Mouse (Mus musculus) liver, embryonic 16.5 days (tissue): ENCODE results near the gene Prmt7. TPM values are rescaled to one million over a fixed set of nuclear protein-coding genes. Genes with fewer than 3 reads are reported as not detected.

Experiments used
- ATAC-seq: fragments of 200-750 bp; cut with Nextera tagmentation; 2 replicates; pipeline ENCODE4 v1.8.0; 2017; ENCODE audit warnings: low read depth, mild to moderate bottlenecking, moderate number of reproducible peaks, moderate library complexity
- H3K27ac ChIP-seq: fragments of 300-500 bp; sonication (generic); 2 replicates; pipeline ENCODE4 v1.5.1; 2014; ENCODE audit warnings: mild to moderate bottlenecking, low read length
- H3K27me3 ChIP-seq: fragments of 300-500 bp; sonication (generic); 2 replicates; pipeline ENCODE4 v1.6.1; 2014; ENCODE audit warnings: low read depth, low read length, mixed read lengths; ENCODE audit not compliant: control insufficient read depth, insufficient read depth
- H3K36me3 ChIP-seq: fragments of 300-500 bp; sonication (generic); 2 replicates; pipeline ENCODE4 v1.6.1; 2014; ENCODE audit warnings: mild to moderate bottlenecking; ENCODE audit not compliant: control insufficient read depth, insufficient read depth
- H3K4me1 ChIP-seq: fragments of 300-500 bp; sonication (generic); 2 replicates; pipeline ENCODE4 v1.6.1; 2014; ENCODE audit warnings: low read depth, low read length, mixed read lengths; ENCODE audit not compliant: control insufficient read depth
- H3K4me2 ChIP-seq: fragments of 300-500 bp; sonication (generic); 2 replicates; pipeline ENCODE4 v1.6.1; 2014; ENCODE audit warnings: low read depth, low read length, mixed read lengths
- H3K4me3 ChIP-seq: fragments of 300-500 bp; sonication (generic); 2 replicates; pipeline ENCODE4 v1.5.1; 2014; ENCODE audit warnings: low read depth, mild to moderate bottlenecking, low read length
- H3K9ac ChIP-seq: fragments of 300-500 bp; sonication (generic); 2 replicates; pipeline ENCODE4 v1.6.1; 2014; ENCODE audit warnings: low read depth, low read length
- H3K9me3 ChIP-seq: fragments of 300-500 bp; sonication (generic); replicated peaks from 2 replicates; pipeline ENCODE4 v1.6.1; 2016; ENCODE audit warnings: low read length; ENCODE audit not compliant: control insufficient read depth
- WGBS: fragments of 180-500 bp; shearing (Covaris S2); extraction: QIAGEN DNeasy Blood & Tissue Kit; methylation state at CpG from one replicate; pipeline ENCODE4 v1.1.7; 2014; ENCODE audit not compliant: insufficient replicate concordance; 5-methylcytosine and 5-hydroxymethylcytosine counted together
- polyA plus RNA-seq: library from polyadenylated mRNA; unstranded; fragments of >200 nt; fragmentation: Nextera tagmentation; extraction: Ambion mirVana; gene quantifications from 2 replicates; pipeline ENCODE4 v1.2.1, GENCODE M21; 2015

Gene Prmt7
- polyA plus RNA-seq, 1 experiment from 2014 or later: 18.0 TPM

DNA sequence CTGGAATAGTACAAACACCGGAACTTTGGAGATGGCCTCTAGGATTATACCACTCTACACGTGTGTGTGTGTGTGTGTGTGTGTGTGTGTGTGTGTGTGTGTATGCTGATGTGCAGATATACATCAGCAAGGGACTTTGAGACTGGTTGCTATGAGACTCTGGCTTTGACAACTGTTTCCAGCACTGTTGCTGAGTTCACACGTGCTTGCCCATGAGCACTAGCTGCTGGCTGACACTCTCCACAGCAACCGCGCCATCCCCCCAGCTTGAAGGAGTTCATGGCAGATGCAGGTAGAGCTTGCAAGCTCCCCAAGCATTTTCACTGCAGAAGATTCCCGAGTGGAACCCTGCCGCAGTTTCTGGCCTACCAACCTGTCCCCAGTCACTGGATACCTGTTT is 78.7 kb downstream of the Prmt7 start:
- no peak for ATAC-seq
- no peaks in the 10 kb centered on the region for H3K27me3 ChIP-seq
- 48% methylated on average over 7 of the region's 7 CpGs for WGBS
- H3K27ac ChIP-seq: no peak overlapping the region
- H3K36me3 ChIP-seq: no peaks in the 10 kb centered on the region
- no peak overlapping the region for H3K4me3 ChIP-seq
- H3K9me3 ChIP-seq: no peaks in the 10 kb centered on the region
- H3K4me2 ChIP-seq: no peak overlapping the region
- peaks cover 2% of the 10 kb centered on the region for H3K4me1 ChIP-seq
- no peak overlapping the region for H3K9ac ChIP-seq

DNA sequence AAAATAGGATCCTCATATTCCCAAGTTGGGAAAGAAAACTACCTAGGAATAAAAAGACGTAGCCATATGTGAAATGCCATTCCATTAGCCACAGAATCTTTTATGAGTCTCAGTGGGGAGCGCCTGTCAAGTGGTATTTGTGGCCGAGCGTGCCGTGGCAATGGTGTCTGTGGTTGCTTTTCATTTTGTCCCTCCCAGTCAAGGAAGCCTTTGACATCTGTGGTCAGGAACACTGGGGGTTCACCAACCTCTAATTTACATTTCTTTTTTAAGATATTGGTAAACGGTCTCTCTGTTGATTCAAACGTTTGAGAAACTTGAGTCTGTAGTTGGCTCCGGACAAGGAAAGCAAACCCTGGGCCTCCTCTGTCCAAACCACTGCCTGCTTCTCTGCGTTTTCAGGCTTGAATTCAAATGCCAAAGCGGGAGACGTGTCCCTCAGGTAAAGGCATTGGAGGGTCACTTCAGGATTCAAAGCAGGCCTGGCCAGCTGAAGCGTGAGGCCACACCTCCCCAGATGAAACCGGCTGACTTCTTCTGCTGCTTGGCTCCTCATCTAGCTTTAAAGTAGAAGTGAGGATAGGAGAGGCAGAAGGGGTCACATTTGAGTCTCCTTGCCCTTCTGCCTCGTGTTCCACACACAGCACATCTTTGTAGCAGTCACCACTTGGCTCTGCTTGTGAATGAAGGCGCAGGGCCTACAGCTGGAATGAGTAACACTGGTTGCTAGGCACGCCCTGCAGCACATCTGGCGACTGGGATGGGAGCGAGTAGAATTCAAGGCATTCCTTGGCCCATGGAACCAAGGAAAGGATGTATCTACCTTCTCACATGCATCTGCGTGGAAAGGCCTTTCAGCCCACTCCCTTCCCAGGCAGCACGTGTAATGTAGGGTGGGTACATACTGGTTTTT is 82.0 kb downstream of the Prmt7 start:
- H3K36me3 ChIP-seq: no peaks in the 10 kb centered on the region
- H3K4me1 ChIP-seq: no peaks in the 10 kb centered on the region
- H3K4me2 ChIP-seq: no peak overlapping the region
- no peak overlapping the region for H3K9ac ChIP-seq
- no peak for ATAC-seq
- H3K9me3 ChIP-seq: no peaks in the 10 kb centered on the region
- no peak overlapping the region for H3K4me3 ChIP-seq
- H3K27ac ChIP-seq: no peak overlapping the region
- no peaks in the 10 kb centered on the region for H3K27me3 ChIP-seq
- 31% methylated on average over 20 of the region's 20 CpGs for WGBS

DNA sequence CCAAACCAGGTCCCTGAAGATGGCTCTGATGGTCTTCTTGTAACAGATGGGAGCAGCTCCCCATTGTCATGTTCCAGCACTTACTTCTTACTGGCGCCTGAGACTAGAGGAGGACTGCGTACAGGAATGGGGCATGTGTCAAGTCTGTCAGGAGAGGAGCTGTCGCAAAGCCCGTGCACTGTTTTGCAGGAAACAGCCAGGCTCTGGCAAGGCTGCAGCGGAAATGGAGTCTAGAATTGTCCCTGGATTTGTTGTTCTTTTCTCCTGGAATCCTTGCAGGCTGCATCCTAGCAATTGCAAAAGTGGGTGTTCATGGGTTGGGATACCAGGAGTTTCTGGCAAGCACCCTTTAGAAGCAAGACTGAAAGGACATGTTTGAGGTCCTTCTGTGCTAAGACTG is 87.5 kb downstream of the Prmt7 start:
- ATAC-seq: no peak
- Histone ChIP-seq H3K4me3 (no peak overlapping the region), H3K9me3 (no peaks in the 10 kb centered on the region), H3K4me1 (no peaks in the 10 kb centered on the region), H3K27me3 (no peaks in the 10 kb centered on the region), H3K36me3 (no peaks in the 10 kb centered on the region), H3K9ac (no peak overlapping the region), H3K27ac (no peak overlapping the region), H3K4me2 (no peak overlapping the region)
- 35% methylated on average over 5 of the region's 5 CpGs for WGBS

DNA sequence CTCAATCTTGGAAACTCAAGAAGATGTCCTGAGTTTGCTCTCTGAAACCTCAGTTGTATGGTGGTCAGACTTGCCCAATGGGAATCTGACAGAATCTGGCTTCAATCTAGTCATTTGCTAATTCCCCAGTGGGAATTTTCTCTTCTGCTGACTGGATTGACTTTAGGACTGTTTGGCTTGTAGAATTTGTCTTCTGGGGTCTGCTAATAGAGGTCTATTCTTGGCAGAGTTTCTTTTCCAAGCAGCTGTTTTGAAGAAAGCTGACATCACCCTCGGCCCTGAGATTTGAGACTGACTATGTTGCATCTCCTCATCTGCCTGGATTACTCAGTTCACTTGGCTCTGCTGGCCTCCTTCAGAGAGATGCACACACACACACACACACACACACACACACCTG is 88.1 kb downstream of the Prmt7 start:
- Histone ChIP-seq H3K9me3 (no peaks in the 10 kb centered on the region), H3K36me3 (no peaks in the 10 kb centered on the region), H3K4me2 (no peak overlapping the region), H3K27me3 (no peaks in the 10 kb centered on the region), H3K4me3 (no peak overlapping the region), H3K27ac (no peak overlapping the region), H3K4me1 (no peaks in the 10 kb centered on the region), H3K9ac (no peak overlapping the region)
- 40% methylated on average over 1 of the region's 1 CpGs for WGBS
- no peak for ATAC-seq

DNA sequence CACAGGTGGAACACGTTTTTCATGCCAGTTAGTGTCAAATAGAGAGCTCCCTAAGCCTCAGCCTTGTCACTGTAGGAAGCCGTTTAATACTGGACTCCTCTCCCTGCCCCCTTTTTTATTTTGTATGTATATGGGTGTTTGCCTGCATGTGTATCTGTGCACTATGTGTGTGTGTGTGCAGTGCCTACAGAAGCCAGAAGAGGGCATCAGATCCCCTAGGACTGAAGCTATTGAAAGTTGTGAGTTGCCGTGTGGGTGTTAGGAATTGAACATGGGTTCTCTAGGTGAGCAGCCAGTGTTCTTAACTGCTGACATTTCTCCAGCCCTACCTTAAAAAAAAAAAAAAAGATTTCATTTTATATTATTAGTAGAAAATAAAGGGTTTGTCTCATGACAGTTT is 89.0 kb downstream of the Prmt7 start:
- Histone ChIP-seq H3K36me3 (no peaks in the 10 kb centered on the region), H3K27me3 (no peaks in the 10 kb centered on the region), H3K9ac (no peak overlapping the region), H3K4me3 (no peak overlapping the region), H3K4me2 (no peak overlapping the region), H3K4me1 (no peaks in the 10 kb centered on the region), H3K27ac (no peak overlapping the region), H3K9me3 (no peaks in the 10 kb centered on the region)
- WGBS: 66% methylated on average over 3 of the region's 3 CpGs
- ATAC-seq: no peak

DNA sequence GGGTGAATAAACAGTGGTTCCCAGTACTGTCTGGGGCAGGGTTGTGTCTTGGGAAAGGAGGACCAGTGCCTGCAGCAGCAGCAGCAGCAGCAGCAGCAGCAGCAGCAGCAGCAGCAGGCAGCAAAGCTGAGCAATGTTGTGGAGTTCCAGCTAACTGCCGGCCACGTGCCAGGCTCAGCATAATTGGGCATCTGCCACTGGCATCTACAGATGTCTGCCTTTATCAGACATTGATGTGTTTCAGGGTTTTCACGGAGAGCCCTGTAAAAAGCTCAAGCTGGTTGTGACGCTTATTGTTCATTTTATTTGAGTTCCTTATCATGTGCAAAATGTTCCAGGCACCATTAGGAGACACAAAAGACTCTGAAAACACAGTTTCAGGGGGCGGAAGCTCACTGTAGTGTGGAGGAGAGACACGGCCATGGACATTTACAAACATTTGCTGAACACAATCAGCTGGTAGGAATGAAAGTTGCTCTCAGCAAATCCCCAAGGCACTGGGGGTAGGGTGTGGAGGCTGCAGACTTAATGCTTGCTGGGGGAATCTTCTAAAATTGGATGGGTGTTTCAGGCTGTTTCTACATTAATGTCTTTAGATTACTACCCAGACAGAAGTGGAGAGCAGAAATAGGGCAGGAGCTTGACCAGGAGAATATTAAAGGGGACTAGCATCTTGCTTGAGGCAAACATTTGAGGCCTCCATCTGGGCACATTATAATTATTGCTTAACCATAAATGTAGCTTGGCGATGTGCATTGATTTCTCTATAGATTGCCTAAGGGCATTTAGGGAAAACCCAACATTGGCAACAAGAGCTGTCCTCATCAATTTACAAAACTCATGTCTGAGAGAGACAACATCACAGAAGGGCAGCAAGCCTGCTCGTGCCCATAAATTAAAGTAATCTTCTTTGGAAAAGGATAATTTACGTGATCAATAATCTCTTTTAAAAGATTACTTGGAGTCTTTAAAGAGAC is 90.3 kb downstream of the Prmt7 start:
- Histone ChIP-seq H3K9me3 (no peaks in the 10 kb centered on the region), H3K4me1 (no peaks in the 10 kb centered on the region), H3K27ac (no peak overlapping the region), H3K27me3 (no peaks in the 10 kb centered on the region), H3K4me2 (no peak overlapping the region), H3K9ac (no peak overlapping the region), H3K4me3 (no peak overlapping the region), H3K36me3 (no peaks in the 10 kb centered on the region)
- WGBS: 59% methylated on average over 9 of the region's 9 CpGs
- no peak for ATAC-seq

Other genes starting within 250 kb of the Prmt7 start
- gene Slc12a4, start 244.8 kb upstream of the Prmt7 start, polyA plus RNA-seq: 11.1 and 12.0 TPM in 2 replicates
- gene Dpep3, start 231.5 kb upstream of the Prmt7 start, polyA plus RNA-seq: not detected in 2 replicates
- gene Dus2, start 219.6 kb upstream of the Prmt7 start, polyA plus RNA-seq: 10.5 and 10.9 TPM in 2 replicates
- not detected in 2 replicates for gene Dpep2nb, start 205.0 kb upstream of the Prmt7 start, polyA plus RNA-seq
- gene Ddx28, start 199.1 kb upstream of the Prmt7 start, polyA plus RNA-seq: 8.7 and 9.6 TPM in 2 replicates
- 2.4 and 3.0 TPM in 2 replicates for gene Nfatc3, start 152.1 kb upstream of the Prmt7 start, polyA plus RNA-seq
- 17.5 and 20.1 TPM in 2 replicates for gene Esrp2, start 74.0 kb upstream of the Prmt7 start, polyA plus RNA-seq
- gene Pla2g15, start 60.5 kb upstream of the Prmt7 start, polyA plus RNA-seq: 8.8 and 9.1 TPM in 2 replicates
- gene Slc7a6, start 42.1 kb upstream of the Prmt7 start, polyA plus RNA-seq: 4.1 and 4.3 TPM in 2 replicates
- 9.2 and 9.7 TPM in 2 replicates for gene Slc7a6os, start within 50 bp of the Prmt7 start, polyA plus RNA-seq
- 0.46 and 0.77 TPM in 2 replicates for gene Smpd3, start 127.1 kb downstream of the Prmt7 start, polyA plus RNA-seq
- gene Zfp90, start 204.4 kb downstream of the Prmt7 start, polyA plus RNA-seq: 2.1 and 2.8 TPM in 2 replicates